Mouse (Mus musculus): ENCODE results near the gene Prkci.

Gene Prkci

DNA sequence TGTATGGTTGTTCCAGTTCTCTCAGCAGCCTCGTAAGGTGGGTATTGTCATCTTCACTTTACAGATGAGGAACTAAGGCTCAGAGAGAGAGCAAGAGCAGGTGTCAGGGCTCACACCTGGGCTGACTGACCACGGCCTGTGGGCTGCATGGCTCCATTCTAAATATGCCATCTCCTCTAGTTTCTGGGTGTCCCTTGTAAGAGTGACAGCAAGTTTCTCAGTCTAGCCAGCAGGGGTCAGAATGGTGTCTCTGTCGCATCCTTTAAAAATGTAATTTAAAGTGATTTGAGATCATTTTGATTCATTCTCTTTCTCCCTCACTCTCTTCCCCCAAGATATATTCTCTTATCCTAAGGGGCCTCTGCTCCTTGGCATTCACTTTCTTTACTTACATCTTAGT is 51.7 kb downstream of the Prkci start:
- DNase-seq (ENCODE audit: low read depth) = no peak

DNA sequence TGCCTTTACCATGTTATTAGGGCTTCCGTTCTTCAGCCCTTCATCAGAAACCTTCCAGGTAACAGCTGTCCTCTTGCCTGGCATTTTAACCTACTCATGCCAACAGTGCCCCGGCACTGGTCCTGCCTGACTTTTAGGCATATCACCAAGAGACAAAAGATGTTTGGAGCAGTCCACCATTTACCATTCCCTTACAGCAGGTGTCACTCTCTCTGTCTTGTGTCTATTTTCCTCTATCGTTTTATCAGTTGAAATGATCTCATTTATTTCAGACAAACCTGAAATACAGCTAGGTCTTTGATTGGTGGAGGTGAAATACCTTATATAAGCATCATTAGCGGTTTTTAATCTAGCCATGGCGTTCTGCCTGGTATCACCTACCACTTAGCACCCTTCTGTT is 53.5 kb downstream of the Prkci start:
- no peak for DNase-seq (ENCODE audit: low read depth)

DNA sequence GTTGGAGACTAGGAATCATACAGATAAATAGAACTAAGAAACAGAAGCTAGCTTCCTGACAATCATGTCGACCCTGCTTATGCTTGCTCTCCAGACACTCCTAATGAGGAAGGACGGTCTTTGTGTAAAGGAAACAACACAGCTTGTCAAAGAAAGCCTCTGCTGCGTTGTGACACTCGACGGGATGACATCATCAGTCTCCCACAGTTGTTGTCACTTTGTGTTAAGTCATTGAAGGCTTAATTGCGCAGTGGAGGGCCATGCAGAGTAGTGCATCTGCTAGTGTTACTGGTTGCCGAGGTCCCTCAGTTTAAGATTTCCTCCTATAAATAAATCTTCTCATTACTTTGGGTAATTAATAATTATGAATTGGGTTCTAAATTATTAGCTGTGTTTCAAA is 54.8 kb downstream of the Prkci start:
- DNase-seq (ENCODE audit: low read depth) = no peak

DNA sequence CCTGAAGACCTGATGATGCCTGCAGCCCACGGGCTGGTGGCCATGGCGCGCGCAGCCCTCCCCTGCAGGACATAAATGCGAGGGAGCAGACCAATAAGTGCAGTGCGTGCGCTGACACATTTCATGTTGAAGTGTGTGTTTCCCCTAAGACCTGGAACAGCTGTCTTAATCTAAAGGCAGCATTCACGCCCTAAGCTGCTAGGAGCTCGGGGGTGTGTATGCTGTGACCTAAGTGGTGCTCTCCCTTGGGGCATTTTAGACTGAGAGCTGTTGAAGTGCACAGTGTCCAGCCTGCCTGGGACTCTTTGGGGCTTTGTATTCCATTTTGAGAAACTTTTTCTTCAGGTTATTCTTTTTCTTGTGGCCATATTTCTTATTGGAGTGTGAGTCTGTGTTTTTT is 56.2 kb downstream of the Prkci start:
- no peak for DNase-seq (ENCODE audit: low read depth)

DNA sequence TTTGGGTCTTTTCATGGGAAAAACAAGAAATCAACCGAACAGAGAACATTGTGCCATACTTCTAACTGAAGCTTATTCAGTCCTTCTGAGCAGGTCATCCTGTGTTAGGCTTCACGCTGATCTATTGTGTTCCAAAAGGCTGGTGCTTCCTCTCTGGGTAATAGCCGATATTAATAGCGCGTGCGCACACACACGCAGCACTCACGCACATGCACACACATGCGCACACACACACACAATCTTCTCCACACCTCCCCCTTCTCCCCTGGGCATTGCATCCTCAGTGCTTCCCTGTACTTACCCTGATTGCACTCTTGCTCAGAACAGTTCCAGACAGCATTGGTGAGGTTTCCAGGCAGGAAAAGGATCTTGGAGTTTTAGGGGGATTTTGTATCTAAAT is 57.6 kb downstream of the Prkci start:
- no peak for DNase-seq (ENCODE audit: low read depth)

DNA sequence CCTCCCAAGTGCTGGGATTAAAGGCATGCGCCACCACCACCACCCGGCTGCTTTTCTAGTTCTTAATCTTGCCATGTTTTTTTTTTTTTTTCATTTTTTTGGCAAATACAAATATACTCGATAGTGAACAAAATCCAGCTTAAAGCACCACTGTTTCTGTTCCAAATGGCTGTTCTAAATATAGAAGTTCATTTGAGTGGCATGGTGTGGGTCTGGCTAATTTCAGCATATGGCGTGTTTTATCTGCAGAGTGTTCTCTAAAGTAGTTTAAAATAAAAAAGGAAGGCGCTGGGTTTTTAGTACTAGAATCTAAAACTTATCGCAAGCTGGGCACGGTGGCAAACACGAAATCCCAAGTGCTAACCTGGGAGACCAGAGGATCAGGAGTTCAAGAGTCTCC is 59.3 kb downstream of the Prkci start:
- DNase-seq (ENCODE audit: low read depth) = no peak

DNA sequence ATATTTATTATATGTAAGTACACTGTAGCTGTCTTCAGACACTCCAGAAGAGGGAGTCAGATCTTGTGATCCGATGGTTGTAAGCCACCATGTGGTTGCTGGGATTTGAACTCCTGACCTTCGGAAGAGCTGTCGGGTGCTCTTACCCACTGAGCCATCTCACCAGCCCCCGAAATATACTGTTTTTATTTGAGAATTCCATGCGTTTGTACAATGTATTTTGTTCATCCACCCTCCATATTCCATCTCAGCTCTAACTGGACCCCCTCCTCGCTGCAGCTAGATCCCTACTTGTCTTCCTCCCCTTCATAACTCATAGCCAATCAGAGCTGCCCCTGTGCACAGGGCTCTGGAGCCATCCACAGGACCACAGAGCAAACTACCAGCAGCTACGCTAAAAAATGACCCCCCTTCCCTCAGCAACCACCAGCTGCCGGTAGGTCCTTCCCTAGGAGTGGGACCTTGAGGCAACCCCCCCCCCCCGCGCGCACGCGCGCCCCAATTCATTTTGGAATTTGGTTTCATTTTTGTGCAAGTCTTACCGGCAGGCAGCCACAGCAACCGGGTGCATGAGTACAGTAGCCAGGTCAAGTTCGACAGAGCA is 60.6 kb downstream of the Prkci start:
- DNase-seq (ENCODE audit: low read depth) = no peak

DNA sequence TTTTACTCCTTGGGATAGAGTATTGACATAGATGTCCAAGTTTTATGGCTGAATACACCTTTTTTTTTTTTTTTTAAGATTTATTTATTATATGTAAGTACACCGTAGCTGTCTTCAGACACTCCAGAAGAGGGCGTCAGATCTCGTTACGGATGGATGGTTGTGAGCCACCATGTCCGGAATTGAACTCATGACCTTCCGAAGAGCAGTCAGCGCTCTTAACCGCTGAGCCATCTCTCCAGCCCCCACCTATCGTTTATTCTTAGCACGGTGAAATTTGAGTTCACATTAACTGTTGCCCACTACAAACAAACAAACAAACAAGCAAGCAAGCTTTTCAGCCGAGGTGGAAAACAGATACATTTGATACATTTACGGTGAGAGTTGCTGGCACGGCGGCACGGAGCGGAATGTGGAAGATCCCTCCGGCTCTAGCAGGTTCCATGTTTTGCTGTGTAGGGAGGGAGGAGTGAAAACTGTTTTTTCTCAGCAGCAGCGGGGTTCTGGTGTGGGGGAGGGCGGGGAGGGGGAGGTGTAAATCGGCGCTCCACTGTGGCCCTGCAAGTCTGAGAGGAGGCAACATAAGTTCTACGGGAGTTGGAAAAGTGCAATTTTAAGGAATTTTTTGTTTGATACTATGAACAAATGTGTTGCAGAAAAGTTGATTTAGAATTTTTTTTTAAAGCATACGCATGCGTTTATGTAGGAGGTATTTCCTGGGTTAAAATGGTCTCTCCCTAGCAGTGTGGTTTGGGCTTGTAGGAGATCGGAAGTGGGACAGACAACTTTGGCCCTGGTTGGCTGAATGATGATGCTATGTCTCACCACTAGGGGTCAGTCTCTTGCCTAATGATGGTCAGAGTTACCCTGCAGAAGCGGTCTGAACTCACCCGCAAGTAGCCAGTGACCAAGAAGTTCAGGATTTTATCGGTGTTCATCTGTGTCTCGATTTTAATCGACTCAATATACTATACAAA is 61.4 kb downstream of the Prkci start:
- DNase-seq (ENCODE audit: low read depth) = peak; percentile 79

DNA sequence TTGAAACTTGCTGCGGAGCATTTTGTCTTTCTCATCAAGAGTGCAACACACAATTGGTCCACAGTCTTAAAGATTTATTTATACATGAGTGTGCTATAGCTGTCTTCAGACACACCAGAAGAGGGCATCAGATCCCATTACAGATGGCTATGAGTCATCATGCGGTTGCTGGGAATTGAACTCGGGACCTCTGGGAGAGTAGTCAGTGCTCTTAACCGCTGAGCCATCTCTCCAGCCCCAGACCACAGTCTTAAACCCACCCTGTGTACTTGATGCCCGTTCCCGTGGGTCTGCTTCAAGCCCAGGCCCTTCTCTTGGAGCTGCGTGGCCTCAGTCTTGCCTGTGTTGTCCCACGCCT is 65.2 kb downstream of the Prkci start:
- no peak for DNase-seq (ENCODE audit: low read depth)

DNA sequence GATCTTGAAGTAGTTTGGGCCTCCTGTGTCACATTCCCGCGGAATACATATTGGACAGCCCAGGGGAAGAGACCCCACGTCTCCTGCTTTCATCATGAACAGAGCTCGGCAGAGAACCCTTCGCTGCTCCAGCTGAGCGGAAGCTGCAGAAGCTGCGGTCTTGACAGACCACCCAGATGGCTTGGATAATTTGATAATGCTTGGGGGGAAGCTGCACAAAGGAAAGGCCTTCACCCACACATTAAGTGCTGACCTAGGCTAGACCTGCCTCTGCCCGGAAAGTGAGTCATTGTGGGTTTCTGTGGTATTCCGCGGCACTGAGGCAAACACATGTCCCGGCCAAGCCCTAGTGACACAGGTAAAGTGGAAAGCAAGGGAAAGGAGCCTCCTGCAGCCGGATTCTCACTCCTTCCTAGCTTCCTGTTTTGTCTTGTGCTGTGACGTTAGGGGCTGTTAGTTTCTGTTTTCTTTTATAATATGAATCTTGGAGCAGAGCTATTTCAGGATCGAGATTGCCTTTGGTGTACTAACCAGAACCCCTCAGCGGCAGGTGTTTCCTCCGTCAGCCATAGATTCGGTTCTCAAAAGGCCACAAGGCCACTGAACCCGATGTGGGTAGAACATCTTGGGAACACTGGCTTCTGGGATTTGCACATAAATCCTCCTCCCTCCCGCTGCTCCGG is 65.7 kb downstream of the Prkci start:
- no peak for DNase-seq (ENCODE audit: low read depth)

DNA sequence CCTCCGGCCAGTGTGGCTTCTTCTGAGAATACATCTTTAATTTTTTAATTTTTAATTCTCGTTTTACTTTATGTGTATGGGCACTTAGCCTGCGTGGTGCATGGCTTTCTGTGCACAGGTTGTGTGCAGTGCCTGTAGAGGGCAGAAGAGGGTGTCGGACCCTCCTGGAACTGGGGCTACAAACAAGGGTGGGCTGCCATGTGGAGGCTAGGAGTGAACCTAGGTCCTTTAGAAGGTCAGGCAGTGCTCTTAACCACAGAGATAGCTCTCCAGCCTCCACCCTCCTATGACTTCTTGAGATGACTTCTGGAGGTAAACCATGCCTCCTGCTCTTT is 66.2 kb downstream of the Prkci start:
- no peak for DNase-seq (ENCODE audit: low read depth)

DNA sequence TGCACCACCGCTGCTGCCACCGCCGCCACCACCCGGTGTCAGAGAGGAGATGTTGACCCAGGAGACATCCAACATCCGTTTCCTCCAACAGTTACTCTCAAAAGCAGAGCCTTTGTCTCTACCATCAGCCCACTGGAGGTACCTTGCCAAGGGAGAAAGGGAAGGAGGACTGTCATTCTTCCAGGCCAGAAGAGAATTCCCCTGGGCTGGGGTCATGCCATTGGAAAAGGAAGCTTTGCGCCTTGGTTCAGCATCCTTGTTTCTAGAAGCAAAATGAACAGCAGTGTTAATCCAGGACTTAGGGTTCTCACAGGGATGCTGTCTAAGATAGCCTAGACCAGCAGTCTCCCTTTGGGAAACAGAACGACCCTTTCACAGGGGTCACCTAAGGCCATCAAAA is 66.8 kb downstream of the Prkci start:
- no peak for DNase-seq (ENCODE audit: low read depth)

DNA sequence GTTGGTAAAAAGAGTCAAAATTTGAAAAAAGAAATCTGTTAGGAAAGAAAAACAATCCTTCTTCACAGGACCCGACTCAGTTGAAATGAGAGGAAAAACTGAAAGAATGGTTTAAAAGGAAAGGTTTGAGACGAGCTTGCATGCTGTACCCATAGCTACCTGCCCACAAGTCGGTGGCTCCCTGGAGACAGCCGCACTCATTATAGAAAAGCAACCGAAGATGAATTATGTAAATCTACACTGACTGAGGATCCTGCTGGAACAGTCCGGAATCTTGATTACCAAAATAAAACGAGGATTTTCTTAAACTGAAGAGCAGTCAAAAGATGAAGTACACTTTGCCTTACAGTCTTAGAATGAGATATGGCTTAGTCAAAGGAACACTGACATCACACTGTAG is 72.9 kb downstream of the Prkci start:
- DNase-seq (ENCODE audit: low read depth) = no peak

DNA sequence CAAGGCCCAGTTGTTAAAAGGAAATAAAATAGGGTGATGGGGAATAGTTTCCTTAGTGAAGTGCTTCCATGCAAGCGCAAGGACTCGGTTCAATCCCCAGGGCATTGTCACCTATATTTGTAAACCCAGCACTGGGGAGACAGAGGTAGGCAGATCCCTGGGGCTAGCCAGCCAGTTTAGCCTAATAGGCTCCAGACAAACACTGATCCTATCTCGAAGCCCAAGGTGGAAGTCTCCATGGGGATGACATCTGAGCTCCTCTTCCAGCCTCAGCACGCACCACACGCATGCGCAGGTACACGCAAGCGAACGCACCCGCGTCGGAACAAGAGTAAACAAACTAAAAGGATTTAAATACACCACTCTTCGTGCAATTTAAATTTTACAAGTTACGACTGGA is 76.3 kb downstream of the Prkci start:
- DNase-seq (ENCODE audit: low read depth) = no peak

DNA sequence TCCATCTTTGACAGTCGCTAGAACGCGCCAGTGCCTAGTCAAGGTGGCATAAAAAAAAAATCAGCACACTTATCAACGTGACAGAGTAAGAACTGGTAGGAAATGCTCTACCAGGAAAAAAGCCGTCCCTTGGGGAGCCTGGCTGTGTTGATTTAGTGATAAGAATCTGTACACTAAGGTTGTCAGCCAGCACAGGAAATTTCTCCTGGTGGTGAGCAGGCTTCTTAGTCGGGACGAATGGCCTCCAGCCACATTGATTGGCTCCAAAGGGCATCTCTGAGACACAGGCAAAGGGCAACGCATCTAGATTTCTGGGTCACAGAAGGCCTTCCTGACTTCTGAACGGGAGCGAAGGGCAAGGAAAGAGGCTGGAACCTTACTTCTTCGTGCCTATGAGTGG is 80.3 kb downstream of the Prkci start:
- DNase-seq (ENCODE audit: low read depth) = no peak

DNA sequence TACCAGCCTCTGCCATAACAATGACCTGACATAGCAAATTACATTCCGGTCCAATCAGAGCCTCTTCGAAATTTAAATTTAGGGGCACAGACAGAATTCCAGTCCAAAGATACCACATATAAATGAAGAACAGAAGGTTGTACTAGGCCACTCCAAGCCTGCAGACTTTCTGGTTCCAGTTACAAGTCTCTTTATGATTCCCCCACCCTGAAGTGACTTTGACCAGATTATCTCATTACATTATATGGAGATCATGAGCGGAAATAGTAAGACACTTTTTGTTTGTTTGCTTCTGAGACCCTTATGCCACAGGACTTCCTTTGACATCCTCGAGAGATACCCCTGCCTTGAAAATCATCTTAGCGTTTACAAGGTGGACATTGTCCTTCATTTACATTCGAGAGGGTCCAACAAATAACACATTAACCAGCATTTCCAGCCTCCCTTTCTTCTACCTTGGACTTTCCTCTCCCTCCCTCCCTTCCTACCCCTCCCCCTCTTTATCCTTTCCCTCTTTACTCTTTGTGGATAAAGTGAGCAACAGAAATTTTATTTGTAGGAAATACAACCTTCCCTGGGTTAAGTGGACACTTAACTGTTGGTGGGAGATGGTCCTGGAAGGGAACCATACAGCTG is 81.6 kb downstream of the Prkci start:
- no peak for DNase-seq (ENCODE audit: low read depth)

DNA sequence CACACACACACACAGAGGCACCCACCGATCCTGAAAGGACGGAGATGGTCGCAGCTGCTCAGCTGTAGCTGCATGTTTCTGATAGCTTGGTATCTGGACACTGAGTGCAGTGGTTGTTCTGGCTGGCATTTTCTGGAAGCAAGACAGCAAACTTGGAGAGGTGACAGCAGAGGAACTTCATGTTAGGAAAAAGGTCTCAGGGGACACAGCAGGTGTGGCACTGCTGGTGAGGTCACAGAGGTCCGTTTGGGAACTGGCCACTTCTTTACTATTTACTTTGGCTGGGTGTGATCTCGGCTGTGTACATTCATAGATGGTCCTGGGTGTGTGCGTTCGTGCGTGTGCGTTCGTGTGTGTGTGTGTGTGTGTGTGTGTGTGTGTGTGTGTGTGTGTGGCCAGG is 83.9 kb downstream of the Prkci start:
- no peak for DNase-seq (ENCODE audit: low read depth)

DNA sequence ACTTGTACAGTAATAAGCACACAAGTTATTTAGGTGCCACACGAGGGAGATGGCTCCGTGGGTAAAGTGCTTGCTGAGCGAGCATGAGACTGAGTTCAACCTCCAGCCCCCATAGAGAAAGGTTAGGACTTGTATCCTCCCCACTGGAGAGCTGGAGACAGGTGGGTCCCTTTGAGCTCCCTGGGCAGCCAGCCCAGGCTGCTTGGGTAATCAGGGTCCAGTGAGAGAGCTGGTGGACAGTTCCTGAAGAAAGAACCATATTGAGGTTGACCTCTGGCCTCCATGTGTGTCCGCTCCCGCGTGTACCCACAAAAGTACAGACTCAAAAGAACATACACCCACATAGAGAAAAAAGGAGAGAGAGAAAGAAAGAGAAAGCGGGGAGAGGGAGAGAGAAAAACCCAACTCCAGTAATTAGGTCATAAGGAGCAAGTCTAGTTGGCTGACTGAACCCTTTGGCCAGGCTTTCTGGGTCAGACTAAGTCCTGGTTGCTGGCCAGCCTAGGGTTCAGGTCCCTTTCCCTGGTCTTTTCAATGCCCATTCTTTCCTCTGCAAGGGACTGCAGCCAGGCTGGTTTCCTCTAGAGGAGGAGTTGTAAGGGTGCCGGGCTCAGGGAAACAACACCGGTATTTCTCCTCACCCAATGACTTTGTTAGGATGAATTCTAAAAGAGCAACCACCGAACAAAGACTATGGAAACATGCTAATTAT is 85.4 kb downstream of the Prkci start:
- DNase-seq (ENCODE audit: low read depth) = no peak

DNA sequence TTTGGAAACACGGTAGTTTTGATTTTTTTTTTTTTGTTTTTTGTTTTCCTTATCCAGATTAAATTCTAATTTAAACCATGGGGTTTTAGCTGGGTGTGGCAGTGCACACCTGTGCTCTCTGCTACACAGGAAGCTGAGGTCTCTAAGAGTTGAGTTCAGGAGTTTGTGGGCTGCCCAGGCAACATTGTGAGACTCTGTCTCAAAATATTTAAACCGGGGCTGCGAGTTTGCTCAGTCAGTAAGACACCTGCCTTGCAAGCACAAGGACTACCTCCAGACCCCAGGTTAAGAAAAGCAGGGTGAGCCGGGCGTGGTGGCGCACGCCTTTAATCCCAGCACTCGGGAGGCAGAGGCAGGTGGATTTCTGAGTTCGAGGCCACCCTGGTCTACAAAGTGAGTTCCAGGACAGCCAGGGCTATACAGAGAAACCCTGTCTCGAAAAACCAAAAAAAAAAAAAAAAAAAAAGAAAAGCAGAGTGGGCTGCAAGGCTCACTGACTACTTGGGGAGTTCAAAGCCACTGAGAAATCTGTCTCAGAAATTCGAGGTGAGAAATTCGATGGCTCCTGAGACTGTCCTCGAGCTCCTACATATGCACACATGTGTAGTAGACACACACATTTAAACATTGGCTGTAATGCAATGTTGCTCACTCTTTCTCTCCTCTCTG is 87.4 kb downstream of the Prkci start:
- no peak for DNase-seq (ENCODE audit: low read depth)

DNA sequence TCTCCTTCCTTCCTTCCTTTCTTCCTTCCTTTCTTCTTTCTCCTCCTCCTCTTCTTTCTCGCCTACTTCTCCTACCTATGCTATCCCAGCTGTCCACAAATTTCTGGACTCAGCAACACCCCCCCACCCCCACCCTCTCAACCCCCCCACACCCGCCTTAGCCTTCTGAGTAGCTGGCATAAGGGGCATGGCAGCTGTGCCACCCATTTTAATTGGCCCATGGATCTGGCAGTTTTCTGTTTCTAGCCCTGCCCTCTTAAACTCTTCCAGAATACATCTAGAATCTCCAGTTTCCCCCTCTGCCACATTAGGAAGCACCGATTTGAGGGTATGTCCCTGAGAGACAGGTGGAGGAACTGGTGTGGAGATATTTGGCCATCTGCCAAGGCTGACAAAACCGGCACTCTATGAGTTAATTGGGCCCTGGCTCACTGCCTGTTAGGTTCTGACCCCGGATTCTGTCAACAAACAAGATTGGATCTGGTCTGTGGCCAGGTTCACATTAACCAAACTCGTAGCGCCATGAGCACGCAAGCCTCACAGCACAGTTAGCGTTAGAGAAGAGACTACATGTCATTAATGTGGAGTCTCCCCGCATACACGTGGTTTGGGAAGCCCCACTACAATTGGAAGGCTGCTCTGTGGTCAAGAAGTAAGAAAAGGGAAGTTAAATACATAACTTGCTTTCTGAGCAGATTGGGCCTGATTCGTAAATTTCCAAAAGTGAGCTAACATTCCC is 88.1 kb downstream of the Prkci start:
- DNase-seq (ENCODE audit: low read depth) = no peak

DNA sequence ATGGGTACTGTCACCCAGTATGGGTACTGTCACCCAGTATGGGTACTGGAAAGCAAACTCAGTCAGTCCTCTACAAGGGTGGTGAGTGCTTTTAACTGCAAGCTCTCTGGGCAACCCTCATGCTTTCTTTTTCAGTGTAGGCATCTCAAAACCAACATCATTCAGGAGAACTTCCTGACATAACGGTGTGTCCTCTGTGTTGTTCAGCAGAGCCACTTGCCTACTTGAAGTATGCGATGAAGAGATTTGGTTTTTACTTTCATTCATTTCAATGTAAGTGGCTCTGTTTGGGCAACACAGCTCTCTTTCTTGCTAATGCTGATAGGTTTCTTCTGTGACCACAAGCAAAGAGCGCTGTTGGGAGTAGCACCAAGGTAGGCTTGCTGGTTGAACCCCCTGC is 89.5 kb downstream of the Prkci start:
- no peak for DNase-seq (ENCODE audit: low read depth)

All from c-Kit-positive CD71-positive TER-119-negative erythroid progenitor cells, embryonic 14.5 days (primary cell).